Mouse (Mus musculus) cerebellum, adult 2 months (tissue): ENCODE measurements around the gene Mt2. TPM values are rescaled to one million over a fixed set of nuclear protein-coding genes. Genes with fewer than 3 reads are reported as not detected.
A peak's percentile ranks its signal among the peaks of the same experiment; 100 is the strongest.

Experiments
- DNase-seq, 2 experiments: peaks; one replicate each; pipeline ENCODE4 v3.0.0; 2021
- H3K27ac ChIP-seq: fragments of 200-500 bp; 2 replicates; pipeline ENCODE4 v1.5.1; 2012; ENCODE audit warnings: low read length, control low read depth, inconsistent platforms; ENCODE audit not compliant: insufficient read depth
- H3K27me3 ChIP-seq: fragments of 200-500 bp; 2 replicates; pipeline ENCODE4 v1.6.1; 2012; ENCODE audit warnings: inconsistent platforms, mild to moderate bottlenecking, low read length, moderate library complexity; ENCODE audit not compliant: control insufficient read depth, insufficient read depth
- H3K4me1 ChIP-seq: fragments of 200-500 bp; 2 replicates; pipeline ENCODE4 v1.6.1; 2011; ENCODE audit warnings: low read length; ENCODE audit not compliant: control insufficient read depth, insufficient read depth
- H3K4me3 ChIP-seq: fragments of 200-500 bp; replicated peaks from 2 replicates; pipeline ENCODE3; 2011; ENCODE audit warnings: mild to moderate bottlenecking, low read depth, low read length, control low read depth; ENCODE audit not compliant: insufficient read depth
- CTCF ChIP-seq: fragments of 200-500 bp; IDR thresholded peaks from 2 replicates; pipeline ENCODE4 v1.5.1; 2011; ENCODE audit warnings: low read depth, mild to moderate bottlenecking, control low read depth, low read length, moderate library complexity, borderline replicate concordance; ENCODE audit not compliant: insufficient read depth
- POLR2A ChIP-seq: fragments of 200-500 bp; IDR thresholded peaks from 2 replicates; pipeline ENCODE4 v1.6.1; 2011; ENCODE audit warnings: low read length, control low read depth, borderline replicate concordance; ENCODE audit not compliant: insufficient read depth
- WGBS: fragments of 180-500 bp; shearing (Covaris S2); methylation state at CpG from one replicate; pipeline ENCODE4 v1.1.7; 2018; 5-methylcytosine and 5-hydroxymethylcytosine counted together
- polyA plus RNA-seq: library from polyadenylated mRNA; depleted of rRNA; stranded (reverse); fragments of >200 nt; gene quantifications from 2 replicates; pipeline ENCODE4 v1.2.3, GENCODE M21; 2012

The Mt2 gene
- polyA plus RNA-seq, 1 experiment = 579 TPM

DNA sequence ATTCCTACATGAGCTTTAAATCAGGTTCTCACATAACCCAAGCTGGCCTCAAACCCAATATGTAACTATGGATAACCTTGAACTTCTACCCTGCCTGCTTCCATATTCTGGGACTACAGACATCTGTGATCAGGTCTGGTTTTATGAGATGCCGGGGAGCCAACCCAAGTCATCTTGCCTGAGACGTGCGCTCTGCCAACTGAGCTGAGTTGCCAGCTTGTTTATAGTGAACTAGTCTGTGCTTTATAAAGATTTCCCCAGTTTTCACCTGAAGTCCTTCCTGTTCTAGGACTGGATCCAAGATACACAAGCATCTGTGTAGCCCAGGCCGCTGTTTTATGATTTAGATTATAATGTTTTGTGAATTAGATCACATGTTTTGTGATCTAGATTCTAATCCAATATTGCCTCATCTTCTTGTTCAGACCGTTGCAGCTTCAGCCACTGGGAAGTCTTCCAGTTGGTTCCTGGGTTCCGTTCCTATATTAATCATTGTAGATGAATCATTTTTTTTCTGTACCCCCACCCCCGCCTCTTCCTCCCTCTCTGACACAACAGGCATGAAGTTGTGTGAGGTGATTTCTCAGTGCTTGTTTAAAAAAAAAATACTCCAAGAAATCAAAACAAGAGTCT lies 22.2 kb downstream of the Mt2 start:
- 75% methylated on average over 7 of the region's 7 CpGs for WGBS
- no peak overlapping the region for H3K27ac ChIP-seq
- DNase-seq = no peak
- no peak for TF ChIP-seq CTCF
- TF ChIP-seq POLR2A = no peak
- H3K4me3 ChIP-seq = no peak overlapping the region
- no peaks in the 10 kb centered on the region for H3K27me3 ChIP-seq
- H3K4me1 ChIP-seq = no peaks in the 10 kb centered on the region

DNA sequence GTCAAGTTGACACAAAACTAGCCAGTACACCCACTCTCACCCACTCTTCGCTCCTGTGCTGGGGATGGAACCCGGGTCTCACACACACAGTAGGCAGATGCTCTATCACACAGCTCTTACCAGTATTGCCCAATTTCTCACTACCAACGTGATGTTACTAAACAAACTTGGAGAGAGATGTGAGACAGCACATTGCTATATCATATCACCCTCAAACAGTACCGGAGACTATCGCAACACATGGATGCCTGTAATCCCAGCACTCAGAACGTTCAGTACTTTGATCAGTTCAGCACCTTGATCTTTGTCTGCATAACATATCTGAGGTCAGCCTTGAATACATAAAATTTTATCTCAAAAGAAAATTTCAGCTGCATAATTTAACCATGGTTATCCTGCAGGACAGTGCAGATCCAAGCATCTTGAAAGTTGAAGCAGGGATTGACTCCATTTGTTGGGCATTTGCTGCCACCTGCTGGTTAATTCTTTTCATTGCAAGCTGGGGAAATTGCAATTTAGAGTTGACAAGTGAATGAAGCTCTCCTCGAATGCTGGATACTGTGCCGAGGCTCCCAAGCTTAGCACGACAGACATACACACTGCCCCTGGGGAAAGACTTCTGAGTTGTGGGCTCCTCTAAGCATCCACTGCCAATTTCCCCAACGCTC lies 26.9 kb downstream of the Mt2 start:
- no peaks in the 10 kb centered on the region for H3K4me1 ChIP-seq
- H3K4me3 ChIP-seq = no peak overlapping the region
- DNase-seq = peak; percentile 63 to 68
- WGBS = 46% methylated on average over 10 of the region's 10 CpGs
- H3K27me3 ChIP-seq = no peaks in the 10 kb centered on the region
- peak; percentile 67 for TF ChIP-seq CTCF
- no peak for TF ChIP-seq POLR2A
- H3K27ac ChIP-seq = no peak overlapping the region

DNA sequence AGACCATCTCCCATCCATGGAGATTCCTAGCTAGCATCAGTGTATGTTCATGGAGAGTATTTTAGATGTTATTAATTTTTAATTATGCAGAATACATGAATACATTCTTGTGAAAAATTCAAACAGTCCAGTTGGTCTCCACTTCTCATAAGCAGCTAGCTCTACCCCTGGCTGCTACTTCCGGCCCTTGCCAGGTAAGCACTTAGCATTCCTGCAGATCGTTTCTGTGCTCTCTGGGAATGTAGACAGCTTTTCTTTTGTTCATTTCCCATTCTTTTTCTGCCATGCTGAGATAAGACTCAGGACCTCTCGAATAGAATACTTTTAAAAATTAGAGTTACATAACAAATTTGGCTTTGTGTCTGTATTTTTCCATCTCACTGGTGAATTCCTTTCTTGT lies 31.6 kb downstream of the Mt2 start:
- no peaks in the 10 kb centered on the region; the same call in 1 of the 2 replicates for H3K4me1 ChIP-seq
- H3K4me3 ChIP-seq = no peak overlapping the region
- 71% methylated on average over 3 of the region's 3 CpGs for WGBS
- TF ChIP-seq CTCF = no peak
- TF ChIP-seq POLR2A = no peak
- H3K27me3 ChIP-seq = no peaks in the 10 kb centered on the region
- no peak overlapping the region for H3K27ac ChIP-seq
- no peak for DNase-seq

DNA sequence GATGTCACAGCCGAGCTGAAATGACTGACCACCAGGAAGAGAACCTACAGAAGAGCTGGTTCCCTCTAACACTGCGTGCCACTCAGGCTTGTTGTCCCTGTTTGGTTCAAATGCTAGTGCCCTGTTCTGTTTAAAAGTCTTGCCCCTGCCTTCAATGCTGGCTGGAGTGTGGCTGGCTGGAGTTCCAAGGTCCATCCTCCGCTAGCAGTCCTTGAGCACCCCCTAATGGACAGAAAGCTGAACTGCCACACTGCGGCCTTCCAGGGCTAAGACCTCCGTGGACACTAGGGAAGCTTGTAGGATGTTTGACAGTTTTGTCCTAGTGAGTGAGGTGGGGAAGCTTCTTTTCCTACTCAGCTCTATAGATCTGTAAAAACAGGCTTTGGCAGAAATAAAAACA lies 33.3 kb downstream of the Mt2 start:
- Histone ChIP-seq H3K4me1 (peaks cover 9% of the 10 kb centered on the region; the same call in 1 of the 2 replicates), H3K4me3 (no peak overlapping the region), H3K27ac (no peak overlapping the region), H3K27me3 (no peaks in the 10 kb centered on the region)
- peak; percentile 64 to 79 for DNase-seq
- 21% methylated on average over 5 of the region's 5 CpGs for WGBS
- TF ChIP-seq CTCF (peak; percentile 91), POLR2A (no peak)

DNA sequence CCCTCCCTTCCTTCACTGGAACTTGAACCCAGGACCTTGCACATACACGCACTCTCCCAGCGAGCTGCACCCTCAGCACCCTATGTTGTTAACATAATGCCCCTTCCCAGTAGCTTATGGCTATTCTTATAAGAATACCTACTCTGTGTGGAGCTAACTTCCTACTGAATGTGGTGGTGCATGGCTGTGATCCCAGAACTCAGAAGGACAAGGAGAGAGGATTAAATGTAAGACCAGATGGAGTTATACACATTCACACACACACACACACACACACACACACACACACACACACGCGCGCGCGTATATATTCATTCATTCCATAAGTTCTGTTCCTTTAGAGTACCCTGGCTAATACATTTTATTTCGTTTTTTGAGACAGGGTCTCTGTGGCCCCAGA lies 33.8 kb downstream of the Mt2 start:
- 86% methylated on average over 8 of the region's 8 CpGs for WGBS
- DNase-seq = no peak
- no peaks in the 10 kb centered on the region for H3K27me3 ChIP-seq

DNA sequence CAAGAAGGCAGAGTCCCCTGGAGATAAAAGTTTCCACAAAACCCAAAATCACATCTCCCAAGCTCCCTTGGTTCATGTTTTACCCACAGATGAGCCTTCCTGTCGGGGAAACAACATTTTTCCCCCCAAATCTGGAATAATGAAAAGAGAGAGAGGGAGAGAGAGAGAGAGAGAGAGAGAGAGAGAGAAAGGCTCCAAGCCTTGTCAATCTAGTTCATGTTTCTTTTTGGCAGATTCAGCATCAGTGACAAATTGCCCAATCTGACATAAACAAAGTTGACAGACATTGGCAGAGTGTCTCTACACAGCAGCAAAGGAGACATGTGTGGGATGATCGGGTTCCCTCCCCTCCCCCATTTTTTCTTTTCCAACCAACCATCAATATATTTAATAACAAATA lies 35.0 kb downstream of the Mt2 start:
- 59% methylated on average over 2 of the region's 2 CpGs for WGBS
- H3K4me1 ChIP-seq = peaks cover 9% of the 10 kb centered on the region; the same call in 1 of the 2 replicates
- TF ChIP-seq POLR2A = no peak
- no peak for TF ChIP-seq CTCF
- H3K27me3 ChIP-seq = no peaks in the 10 kb centered on the region
- no peak for DNase-seq
- no peak overlapping the region for H3K27ac ChIP-seq
- H3K4me3 ChIP-seq = no peak overlapping the region

More for the DNA sequence above, 33.8 kb downstream of the Mt2 start:
- no peak for TF ChIP-seq CTCF
- TF ChIP-seq POLR2A = no peak
- Histone ChIP-seq H3K27ac (no peak overlapping the region), H3K4me3 (no peak overlapping the region), H3K4me1 (peaks cover 9% of the 10 kb centered on the region; the same call in 1 of the 2 replicates)

DNA sequence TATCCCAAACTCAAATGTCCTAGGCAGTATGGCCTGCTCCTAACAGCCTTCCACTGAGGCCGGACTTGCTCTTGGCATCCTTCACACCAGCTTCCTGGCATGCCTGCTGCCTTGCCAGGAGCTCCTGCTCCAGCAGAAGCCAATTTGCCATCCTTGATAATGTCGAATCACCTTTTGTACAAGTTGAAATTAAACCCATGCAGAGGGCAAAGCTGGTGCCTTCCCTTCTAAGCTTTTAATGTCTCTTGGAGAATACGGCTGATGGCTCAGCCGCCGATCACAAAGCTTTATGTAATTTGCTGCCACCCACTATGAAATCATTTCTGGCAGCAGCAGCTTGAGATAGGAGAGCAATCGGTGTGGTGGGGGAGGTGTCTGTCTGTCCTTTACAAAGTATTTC lies 37.2 kb downstream of the Mt2 start:
- Histone ChIP-seq H3K4me1 (peaks cover 9% of the 10 kb centered on the region; the same call in 1 of the 2 replicates), H3K27me3 (no peaks in the 10 kb centered on the region), H3K27ac (peak overlapping the region; percentile 64), H3K4me3 (peak overlapping the region; percentile 30)
- TF ChIP-seq POLR2A (no peak), CTCF (no peak)
- peak; percentile 56 to 63 for DNase-seq
- WGBS = 8% methylated on average over 6 of the region's 6 CpGs

DNA sequence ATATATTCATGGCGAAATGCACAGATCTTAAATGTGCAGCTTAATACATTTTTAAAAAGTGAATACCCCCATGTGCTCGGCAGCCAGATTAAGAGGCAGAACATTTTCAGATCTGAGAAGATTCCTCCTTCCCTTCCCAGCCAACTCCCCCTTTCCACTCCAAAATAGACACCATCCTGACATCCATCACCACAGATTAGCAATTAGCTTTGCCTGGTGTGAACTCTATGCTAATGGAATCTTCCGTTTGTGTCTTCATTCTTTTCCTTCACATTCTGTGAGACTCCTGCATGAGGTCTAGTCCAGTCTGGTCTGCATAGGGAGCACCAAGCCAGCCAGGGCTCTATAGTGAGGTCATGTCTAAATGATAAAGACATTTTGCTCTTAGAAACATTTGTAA lies 37.8 kb downstream of the Mt2 start:
- no peak for DNase-seq
- WGBS = 42% methylated on average over 3 of the region's 3 CpGs
- peaks cover 9% of the 10 kb centered on the region; the same call in 1 of the 2 replicates for H3K4me1 ChIP-seq
- H3K4me3 ChIP-seq = no peak overlapping the region
- no peak for TF ChIP-seq POLR2A
- TF ChIP-seq CTCF = no peak
- no peak overlapping the region for H3K27ac ChIP-seq
- H3K27me3 ChIP-seq = no peaks in the 10 kb centered on the region
